Mouse (Mus musculus): ENCODE measurements around the gene Gm6034. TPM values are rescaled to one million over a fixed set of nuclear protein-coding genes. Genes with fewer than 3 reads are reported as not detected.
A peak's percentile ranks its signal among the peaks of the same experiment; 100 is the strongest.
"Not testable (repeated sequence)": the region's sequence is repeated elsewhere in the genome, so short reads cannot be mapped to it uniquely, and the experiment has no call there.

The Gm6034 gene
- total and polyA plus RNA-seq, 3 experiments, result not detected

DNA sequence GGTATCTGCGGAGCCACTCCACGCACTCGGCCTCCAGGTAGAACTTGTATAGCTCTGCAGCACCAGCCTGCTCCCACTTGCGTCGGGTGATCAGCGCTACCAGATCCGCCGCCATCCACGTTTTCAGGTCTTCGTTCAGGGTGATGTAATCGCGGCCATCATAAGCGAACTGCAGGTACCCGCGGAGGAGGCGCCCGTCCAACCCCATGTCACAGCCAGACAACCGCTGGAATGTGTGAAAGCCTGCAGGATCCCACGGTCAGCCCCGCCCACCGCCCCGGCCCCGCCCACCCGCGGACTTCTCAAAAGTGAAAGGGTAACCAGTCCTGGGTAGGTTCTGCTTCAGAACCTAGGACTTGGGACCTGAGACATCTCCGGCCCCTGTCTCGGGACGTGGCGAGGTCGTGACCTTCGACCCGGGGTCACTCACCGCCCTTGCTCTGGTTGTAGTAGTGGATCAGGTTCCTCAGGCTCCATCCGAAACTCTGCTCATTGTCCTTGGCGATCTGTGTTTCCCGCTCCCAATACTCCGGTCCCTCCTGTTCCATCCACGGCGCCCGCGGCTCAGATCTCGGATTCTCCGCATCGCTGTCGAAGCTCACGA is 40.6 kb downstream of the Gm6034 start:
- no peaks in the 10 kb centered on the region for H3K36me3 ChIP-seq (ENCODE audit: control insufficient read depth, insufficient read depth, low read length)
- no peaks in the 10 kb centered on the region for H3K79me2 ChIP-seq (replicated peaks; ENCODE audit: control insufficient read depth, insufficient read depth, low read length)
- TF ChIP-seq POLR2A (IDR thresholded peaks at IDR 0.05; ENCODE audit: insufficient read depth, low read depth, low read length) (no peak), CTCF (IDR thresholded peaks at IDR 0.05) (no peak)
- DNase-seq, result peak; percentile 40 to 42
- H3K27me3 ChIP-seq (ENCODE audit: control insufficient read depth, insufficient read depth, low read length), result peaks cover 5% of the 10 kb centered on the region; the same call in 1 of the 2 replicates
- intact Hi-C loops (cut with DNase I), result loop anchor here (5.0 kb wide), 1 partner anchor 104 kb away; no protein-coding TSS in a partner anchor
- 1% methylated on average over 46 of the region's 46 CpGs for WGBS
- H3K4me3 ChIP-seq, result peak overlapping the region; percentile 54
- H3K9ac ChIP-seq (ENCODE audit: low read depth, low read length), result 0 out of 2 replicates have a peak overlapping the region, but pooled peaks have one; percentile 13
- H3K27ac ChIP-seq, result no peak overlapping the region
- H3K4me1 ChIP-seq (ENCODE audit: control insufficient read depth, insufficient read depth, low read length), result no peaks in the 10 kb centered on the region

DNA sequence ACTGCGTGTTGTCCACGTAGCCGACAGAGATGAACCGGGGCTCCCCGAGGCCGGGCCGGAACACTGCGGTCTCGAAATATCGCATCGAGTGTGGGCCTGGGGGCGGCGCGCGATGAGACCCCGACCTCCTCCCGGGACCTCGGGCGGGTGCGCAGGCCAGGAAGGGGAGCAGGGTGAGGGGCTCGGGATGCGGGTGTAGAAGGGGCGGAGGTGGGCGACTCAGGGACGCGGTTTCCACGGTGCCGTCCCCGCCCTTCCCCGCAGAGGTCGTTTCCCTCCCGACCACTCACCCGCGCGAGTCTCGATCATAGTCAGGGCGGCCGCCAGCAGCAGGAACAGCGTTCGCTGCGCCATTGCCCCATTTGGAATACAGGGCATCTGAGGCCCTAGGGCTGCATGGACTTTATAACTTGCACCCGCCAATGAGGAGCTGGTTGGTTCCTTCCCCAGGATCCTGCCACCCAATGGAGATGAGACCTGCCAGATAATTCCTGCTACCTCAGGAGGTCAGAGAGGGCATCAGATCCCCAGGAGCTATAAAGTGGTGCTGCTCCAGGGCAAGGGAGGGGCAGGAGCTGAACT is 41.2 kb downstream of the Gm6034 start:
- no peak for TF ChIP-seq POLR2A (IDR thresholded peaks at IDR 0.05; ENCODE audit: insufficient read depth, low read depth, low read length)
- TF ChIP-seq CTCF (IDR thresholded peaks at IDR 0.05), result no peak
- no peak for TF ChIP-seq EP300 (IDR thresholded peaks at IDR 0.05; ENCODE audit: insufficient read depth, low read depth, low read length)
- peak overlapping the region; percentile 34 for H3K9ac ChIP-seq (ENCODE audit: low read depth, low read length)
- H3K27ac ChIP-seq, result no peak overlapping the region
- H3K27me3 ChIP-seq (ENCODE audit: control insufficient read depth, insufficient read depth, low read length), result peaks cover 5% of the 10 kb centered on the region; the same call in 1 of the 2 replicates
- intact Hi-C loops (cut with DNase I), result loop anchor here (5.0 kb wide), 1 partner anchor 103 kb away; no protein-coding TSS in a partner anchor
- DNase-seq, result no peak
- H3K79me2 ChIP-seq (replicated peaks; ENCODE audit: control insufficient read depth, insufficient read depth, low read length), result no peaks in the 10 kb centered on the region
- H3K4me1 ChIP-seq (ENCODE audit: control insufficient read depth, insufficient read depth, low read length), result no peaks in the 10 kb centered on the region
- under 1% methylated on average over 42 of the region's 42 CpGs for WGBS
- H3K36me3 ChIP-seq (ENCODE audit: control insufficient read depth, insufficient read depth, low read length), result no peaks in the 10 kb centered on the region
- H3K4me3 ChIP-seq, result peak overlapping the region; percentile 54

DNA sequence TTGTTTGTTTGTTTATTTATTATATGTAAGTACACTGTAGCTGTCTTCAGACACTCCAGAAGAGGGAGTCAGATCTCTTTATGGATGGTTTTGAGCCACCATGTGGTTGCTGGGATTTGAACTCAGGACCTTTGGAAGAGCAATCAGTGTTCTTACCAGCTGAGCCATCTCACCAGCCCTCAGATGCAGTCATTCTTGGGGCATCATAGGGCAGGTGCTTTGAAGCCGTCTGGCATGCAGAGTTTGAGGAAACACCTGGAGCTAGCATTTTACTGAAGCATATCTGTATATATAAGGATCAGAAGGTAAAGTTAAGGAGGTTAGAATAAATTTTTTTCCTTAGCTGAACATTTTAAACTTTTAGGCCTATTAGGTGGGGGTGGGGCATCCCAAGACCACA is 43.2 kb downstream of the Gm6034 start:
- intact Hi-C loops (cut with DNase I); H3K4me3 ChIP-seq; H3K27me3 ChIP-seq (ENCODE audit: control insufficient read depth, insufficient read depth, low read length); H3K36me3 ChIP-seq (ENCODE audit: control insufficient read depth, insufficient read depth, low read length); DNase-seq; H3K79me2 ChIP-seq (replicated peaks; ENCODE audit: control insufficient read depth, insufficient read depth, low read length); H3K4me1 ChIP-seq (ENCODE audit: control insufficient read depth, insufficient read depth, low read length); H3K9ac ChIP-seq (ENCODE audit: low read depth, low read length); H3K27ac ChIP-seq: not testable (repeated sequence)
- 72% methylated on average over 1 of the region's 1 CpGs for WGBS

DNA sequence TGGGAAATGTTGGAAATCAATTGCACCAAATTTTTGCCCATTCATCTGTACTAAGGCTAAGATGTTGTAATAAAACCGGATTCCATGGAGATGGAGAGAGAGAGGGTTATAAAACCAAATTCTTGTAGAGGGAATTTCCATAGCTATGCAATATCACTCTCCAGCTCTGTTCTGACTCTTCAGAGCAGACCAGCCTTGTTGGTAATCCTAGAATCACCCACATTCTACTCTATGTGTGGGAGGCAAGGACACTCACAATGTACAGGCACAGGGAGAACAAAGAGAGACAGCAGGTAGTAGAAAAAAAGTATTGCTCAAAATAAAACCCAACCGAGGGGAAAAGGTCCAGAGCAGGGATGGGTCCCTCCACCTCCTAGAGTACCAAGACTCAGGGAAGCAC is 49.2 kb downstream of the Gm6034 start:
- H3K27ac ChIP-seq; DNase-seq; H3K4me1 ChIP-seq (ENCODE audit: control insufficient read depth, insufficient read depth, low read length); H3K27me3 ChIP-seq (ENCODE audit: control insufficient read depth, insufficient read depth, low read length); H3K9ac ChIP-seq (ENCODE audit: low read depth, low read length); intact Hi-C loops (cut with DNase I); H3K4me3 ChIP-seq; H3K36me3 ChIP-seq (ENCODE audit: control insufficient read depth, insufficient read depth, low read length); H3K79me2 ChIP-seq (replicated peaks; ENCODE audit: control insufficient read depth, insufficient read depth, low read length): not testable (repeated sequence)
- WGBS, result no CpG with 5 or more reads among the region's 2 CpGs

DNA sequence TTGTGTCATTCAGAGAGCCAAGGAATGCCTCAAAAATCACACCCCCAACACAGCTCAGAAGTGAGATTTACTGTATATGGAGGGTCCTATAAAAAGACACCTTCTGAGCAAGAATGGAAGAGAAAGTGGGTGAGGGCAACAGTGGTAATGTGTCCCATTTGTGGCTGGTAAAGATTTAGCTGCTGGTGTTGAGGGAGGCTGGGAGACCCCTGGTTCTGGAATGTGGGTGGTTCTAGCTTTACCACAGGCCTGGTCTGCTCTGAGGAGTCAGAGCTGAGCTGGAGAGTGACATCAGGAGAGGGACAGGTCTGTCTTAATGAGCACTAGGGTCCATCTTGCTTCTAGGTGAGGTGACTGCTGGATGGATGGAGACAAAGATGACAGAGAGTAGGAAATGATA is 49.8 kb downstream of the Gm6034 start:
- H3K36me3 ChIP-seq (ENCODE audit: control insufficient read depth, insufficient read depth, low read length); H3K9ac ChIP-seq (ENCODE audit: low read depth, low read length); H3K27me3 ChIP-seq (ENCODE audit: control insufficient read depth, insufficient read depth, low read length); DNase-seq; H3K79me2 ChIP-seq (replicated peaks; ENCODE audit: control insufficient read depth, insufficient read depth, low read length); intact Hi-C loops (cut with DNase I); H3K4me1 ChIP-seq (ENCODE audit: control insufficient read depth, insufficient read depth, low read length); H3K27ac ChIP-seq; H3K4me3 ChIP-seq: not testable (repeated sequence)

DNA sequence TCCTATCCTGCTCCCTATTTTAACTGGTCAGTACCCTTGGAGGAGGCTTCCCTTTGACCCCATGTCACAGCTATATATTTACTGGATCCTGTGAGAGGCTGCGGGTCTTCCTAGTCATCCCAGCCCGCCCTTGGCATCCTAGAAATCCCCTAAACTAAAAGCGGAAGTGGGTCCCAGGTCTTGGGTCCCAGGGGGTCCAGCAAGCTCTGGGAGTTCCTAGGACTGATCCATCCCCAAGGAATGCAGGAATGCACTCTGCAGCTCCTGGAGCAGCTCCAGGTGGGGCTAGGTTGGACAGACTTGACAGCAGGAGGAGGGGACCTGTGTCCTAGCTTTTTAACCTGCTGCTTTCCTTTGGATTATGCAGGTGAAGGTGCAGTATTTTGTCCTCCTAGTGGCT is 51.2 kb downstream of the Gm6034 start:
- TF ChIP-seq CTCF (IDR thresholded peaks at IDR 0.05) (no peak), EP300 (IDR thresholded peaks at IDR 0.05; ENCODE audit: insufficient read depth, low read depth, low read length) (no peak)

DNA sequence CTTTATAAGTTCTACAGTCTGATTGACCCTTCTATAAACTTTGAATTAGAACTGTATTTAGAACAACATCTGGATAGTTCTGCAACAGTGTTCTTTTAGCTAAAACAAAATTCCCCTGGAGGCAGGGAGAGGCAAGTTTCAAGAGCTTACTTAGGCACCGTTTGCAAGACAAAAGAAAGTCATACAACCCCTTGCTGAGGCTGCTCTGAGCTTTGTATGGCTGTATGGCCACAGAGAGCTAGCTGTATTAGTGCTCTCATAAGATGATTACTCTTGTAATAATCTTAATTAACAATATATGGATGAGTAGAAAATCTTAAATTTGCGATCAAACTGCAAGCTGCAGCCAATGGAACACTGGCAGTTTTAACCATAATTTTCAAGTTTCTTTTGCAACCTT is 56.8 kb downstream of the Gm6034 start:
- H3K9ac ChIP-seq (ENCODE audit: low read depth, low read length); intact Hi-C loops (cut with DNase I); H3K4me3 ChIP-seq; H3K79me2 ChIP-seq (replicated peaks; ENCODE audit: control insufficient read depth, insufficient read depth, low read length); H3K4me1 ChIP-seq (ENCODE audit: control insufficient read depth, insufficient read depth, low read length); H3K27me3 ChIP-seq (ENCODE audit: control insufficient read depth, insufficient read depth, low read length); H3K27ac ChIP-seq; H3K36me3 ChIP-seq (ENCODE audit: control insufficient read depth, insufficient read depth, low read length); DNase-seq: not testable (repeated sequence)
- WGBS, result 63% methylated on average over 2 of the region's 2 CpGs

More for the DNA sequence above, 51.2 kb downstream of the Gm6034 start:
- Histone ChIP-seq H3K27me3 (ENCODE audit: control insufficient read depth, insufficient read depth, low read length) (no peaks in the 10 kb centered on the region), H3K27ac (no peak overlapping the region), H3K79me2 (replicated peaks; ENCODE audit: control insufficient read depth, insufficient read depth, low read length) (no peaks in the 10 kb centered on the region), H3K4me3 (no peak overlapping the region), H3K9ac (ENCODE audit: low read depth, low read length) (no peak overlapping the region), H3K36me3 (ENCODE audit: control insufficient read depth, insufficient read depth, low read length) (no peaks in the 10 kb centered on the region), H3K4me1 (ENCODE audit: control insufficient read depth, insufficient read depth, low read length) (no peaks in the 10 kb centered on the region)
- WGBS, result 19% methylated on average over 3 of the region's 3 CpGs
- DNase-seq, result no peak
- intact Hi-C loops (cut with DNase I), result no loop called here

DNA sequence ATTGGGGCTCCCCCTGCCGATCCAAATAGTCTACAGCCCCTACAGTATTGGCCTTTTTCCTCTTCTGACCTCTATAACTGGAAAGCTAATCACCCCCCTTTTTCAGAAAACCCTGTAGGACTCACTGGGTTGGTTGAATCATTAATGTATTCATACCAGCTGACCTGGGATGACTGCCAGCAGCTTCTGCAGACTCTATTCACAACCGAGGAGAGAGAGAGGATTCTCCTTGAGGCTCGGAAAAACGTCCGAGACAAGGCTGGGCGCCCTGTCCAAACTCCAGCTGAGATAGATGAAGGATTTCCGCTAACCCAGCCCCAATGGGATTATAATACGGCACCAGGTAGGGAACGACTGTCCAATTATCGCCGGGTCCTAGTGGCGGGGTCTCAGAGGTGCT is 59.3 kb downstream of the Gm6034 start:
- H3K27ac ChIP-seq; H3K4me1 ChIP-seq (ENCODE audit: control insufficient read depth, insufficient read depth, low read length); DNase-seq; H3K36me3 ChIP-seq (ENCODE audit: control insufficient read depth, insufficient read depth, low read length); intact Hi-C loops (cut with DNase I); H3K27me3 ChIP-seq (ENCODE audit: control insufficient read depth, insufficient read depth, low read length); H3K4me3 ChIP-seq; H3K9ac ChIP-seq (ENCODE audit: low read depth, low read length); H3K79me2 ChIP-seq (replicated peaks; ENCODE audit: control insufficient read depth, insufficient read depth, low read length): not testable (repeated sequence)
- WGBS, result 86% methylated on average over 12 of the region's 12 CpGs
